Mouse (Mus musculus): ENCODE data around the gene Myo16. TPM values are rescaled to one million over a fixed set of nuclear protein-coding genes. Genes with fewer than 3 reads are reported as not detected.

Gene Myo16
- total RNA-seq, 4 experiments from 2014 or later: 18.7 to 22.9 (median 20.2) TPM

DNA sequence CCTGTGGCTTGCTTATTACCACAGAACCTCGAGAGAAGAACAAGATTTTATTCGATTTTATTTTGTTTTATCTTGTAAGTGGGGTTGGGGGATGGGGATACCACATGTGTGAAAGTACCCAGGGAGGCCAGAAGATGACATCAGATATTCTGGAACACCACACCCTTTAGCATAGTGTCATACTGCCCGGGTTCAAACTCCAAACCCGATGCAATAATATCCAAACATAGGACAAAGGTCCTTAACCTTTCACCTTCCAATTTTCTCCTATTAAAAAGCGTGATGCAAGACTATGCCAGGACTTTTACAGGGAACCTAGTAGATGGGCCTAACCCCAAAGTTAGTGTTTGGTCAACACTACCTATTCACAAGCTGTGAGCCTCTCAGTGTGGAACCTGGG lies 443.9 kb downstream of the Myo16 start:
- no peak for DNase-seq (ENCODE audit: low spot score in 2 of 2)

DNA sequence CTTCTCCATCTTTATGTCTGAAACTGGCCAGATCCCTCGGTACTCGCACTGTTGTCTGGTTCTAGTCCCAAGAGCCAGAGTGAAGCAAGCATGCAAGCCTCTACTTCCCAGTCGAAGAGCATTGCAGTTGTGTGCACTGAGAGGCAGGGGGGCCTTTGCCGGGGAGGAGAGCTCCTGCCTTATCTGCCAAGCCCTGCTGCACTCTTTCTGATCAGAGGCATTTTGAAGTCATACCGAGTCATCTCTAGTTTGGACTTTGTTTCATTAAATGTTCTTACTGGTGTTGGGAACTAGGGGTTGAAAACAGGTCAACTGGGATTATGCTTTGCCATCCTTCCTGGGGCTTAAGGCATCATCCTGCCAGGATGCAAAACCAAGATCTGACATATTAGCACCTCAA lies 445.2 kb downstream of the Myo16 start:
- no peak for DNase-seq (ENCODE audit: low spot score in 2 of 2)

DNA sequence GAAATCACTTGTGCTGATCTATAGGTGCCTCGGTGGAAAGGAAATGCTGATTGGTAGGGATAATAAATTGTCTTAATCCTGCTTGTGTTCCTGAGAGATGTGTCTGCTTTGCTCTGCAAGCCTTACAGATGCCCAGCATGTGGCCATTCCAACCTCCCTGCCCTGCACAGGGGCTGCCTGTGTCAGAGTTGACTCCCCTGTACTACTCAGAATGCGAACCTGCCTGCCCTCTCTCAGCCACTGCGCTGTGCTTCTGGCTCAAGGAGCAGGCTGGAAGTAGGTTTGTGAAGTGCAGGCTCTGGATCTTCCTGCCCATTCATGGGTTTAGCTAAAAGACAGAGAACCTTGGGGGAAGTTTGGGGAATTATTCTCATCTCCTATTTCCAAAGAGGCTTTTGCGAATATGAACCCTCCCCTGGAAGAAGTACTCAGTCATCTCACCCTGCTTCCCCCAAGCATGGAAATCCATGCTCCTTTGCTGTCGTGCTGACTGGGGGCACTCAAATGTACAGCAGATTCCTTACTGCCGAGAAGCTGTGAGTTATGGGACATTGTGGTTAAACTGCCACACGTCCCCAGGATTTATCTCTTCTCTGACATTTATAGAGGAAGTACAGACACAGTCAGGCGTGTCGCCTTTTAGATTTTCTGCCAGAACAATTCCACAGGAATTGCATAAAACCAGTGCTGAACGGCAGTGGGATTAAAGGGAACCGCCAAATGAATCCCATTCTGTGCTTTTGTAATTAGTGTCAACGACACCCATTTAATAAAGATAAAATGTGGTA lies 452.5 kb downstream of the Myo16 start:
- no peak for DNase-seq (ENCODE audit: low spot score in 2 of 2)

DNA sequence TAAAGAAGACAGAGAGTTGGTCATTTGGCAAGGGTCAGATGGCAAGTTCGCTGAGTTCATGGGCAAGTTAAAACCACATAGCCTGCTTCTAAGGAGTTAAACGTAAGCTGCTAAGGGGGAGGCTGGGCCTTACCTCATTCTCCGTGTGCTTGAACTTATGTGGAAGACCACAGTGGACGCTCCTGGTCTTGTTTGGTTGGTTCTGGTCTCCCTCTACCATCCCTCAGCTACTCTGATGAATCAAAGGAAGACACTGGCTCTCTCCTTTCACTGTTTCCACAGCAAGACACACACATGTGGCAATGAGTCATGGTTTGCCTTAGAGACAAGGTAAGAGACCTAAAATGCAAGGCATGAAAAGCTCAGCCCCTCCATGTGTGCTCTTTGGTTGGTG lies 453.1 kb downstream of the Myo16 start:
- no peak for DNase-seq (ENCODE audit: low spot score in 2 of 2)

DNA sequence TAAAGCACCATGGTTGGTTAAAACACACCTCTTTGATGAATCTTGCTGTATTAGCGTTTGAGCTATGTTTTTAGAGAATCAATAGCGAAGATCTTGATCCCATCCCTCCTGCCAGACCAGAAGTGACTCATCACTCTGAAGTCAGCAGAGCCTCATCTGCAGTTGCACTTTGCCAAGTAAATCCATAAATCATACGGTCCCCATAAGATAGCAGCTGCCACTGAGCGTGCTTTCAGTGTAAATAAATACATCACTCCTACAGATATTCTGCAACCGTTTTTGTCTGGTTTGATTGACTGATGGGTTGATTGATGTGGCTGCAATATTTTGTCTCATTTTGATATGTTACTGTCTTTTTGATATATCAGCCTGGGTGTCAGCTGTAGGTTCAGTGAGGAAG lies 457.9 kb downstream of the Myo16 start:
- no peak for DNase-seq (ENCODE audit: low spot score in 2 of 2)

DNA sequence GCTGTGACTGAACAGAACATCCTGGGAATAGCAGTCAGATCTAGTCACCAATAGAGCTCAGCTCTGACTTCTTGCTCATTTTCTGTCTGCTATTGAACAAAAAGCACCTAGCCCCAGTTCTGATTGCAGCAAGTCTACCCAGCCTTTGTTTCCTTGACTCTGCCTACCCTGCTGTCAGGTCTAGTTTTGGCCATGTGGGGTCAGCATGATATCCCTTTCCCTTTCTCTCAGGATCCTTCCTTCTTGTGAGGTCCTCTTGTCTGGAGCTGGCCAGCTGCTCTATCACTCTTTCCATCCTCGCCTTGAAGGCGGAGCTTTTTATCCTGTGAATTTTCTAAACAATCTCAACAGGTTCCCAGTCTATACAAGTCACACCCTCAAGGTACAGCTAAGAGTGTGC lies 459.7 kb downstream of the Myo16 start:
- no peak for DNase-seq (ENCODE audit: low spot score in 2 of 2)

DNA sequence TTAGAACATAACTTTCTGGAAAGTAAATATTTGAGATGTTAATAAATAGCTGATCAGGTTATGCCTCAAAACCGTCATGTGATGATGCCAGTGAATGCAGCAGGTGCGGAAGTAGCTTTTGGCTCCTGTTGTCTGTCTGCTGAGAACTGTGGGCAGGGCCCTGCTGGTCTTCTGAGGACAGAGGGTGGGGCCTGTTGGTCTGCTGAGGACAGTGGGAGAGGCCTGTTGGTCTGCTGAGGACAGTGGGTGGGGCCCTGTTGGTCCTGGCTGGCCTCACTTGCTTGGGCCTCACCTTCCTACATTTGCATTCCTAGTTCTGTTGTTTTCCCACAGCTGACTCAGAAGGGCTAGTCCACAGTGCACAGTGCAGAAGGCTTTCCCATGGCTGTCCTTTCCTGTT lies 466.0 kb downstream of the Myo16 start:
- DNase-seq (ENCODE audit: low spot score in 2 of 2): no peak

DNA sequence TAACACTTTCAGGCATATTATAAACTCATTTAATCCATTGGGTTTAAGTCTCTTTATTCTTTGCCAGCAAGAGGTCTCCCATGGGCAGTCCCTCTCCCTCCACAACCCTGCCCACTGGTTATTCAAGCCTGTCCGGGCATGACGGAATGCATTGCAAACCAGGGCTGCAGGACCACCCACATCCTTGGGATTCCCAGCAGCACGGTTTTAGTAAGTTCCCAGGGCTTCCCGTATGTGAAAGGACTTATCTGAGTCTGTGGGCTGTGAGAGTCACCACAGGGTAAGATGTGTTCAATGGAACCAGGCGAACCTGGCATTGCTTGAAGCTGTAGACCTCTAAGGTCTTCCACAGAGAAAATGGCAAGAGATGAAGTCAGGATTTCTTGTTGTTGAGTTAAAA lies 471.6 kb downstream of the Myo16 start:
- no peak for DNase-seq (ENCODE audit: low spot score in 2 of 2)

DNA sequence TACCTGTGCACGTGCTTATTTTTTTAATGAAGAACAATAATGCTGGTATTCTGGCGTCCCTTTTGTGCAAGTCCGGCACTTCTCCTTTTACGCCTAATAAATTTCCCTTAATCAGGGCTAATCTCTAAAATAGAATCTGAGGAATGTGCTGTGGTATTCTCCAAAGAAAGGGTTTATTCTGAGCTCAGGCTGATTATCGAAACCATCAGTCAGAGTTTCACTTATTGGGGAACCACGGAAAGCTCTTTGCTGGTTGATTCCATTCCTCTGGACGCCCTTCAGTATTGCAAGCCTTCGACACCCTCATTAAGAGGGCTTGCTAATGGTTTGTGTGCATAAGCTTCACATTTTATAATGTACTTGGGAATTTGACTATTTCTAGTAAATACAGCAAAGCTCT lies 475.0 kb downstream of the Myo16 start:
- no peak for DNase-seq (ENCODE audit: low spot score in 2 of 2)

DNA sequence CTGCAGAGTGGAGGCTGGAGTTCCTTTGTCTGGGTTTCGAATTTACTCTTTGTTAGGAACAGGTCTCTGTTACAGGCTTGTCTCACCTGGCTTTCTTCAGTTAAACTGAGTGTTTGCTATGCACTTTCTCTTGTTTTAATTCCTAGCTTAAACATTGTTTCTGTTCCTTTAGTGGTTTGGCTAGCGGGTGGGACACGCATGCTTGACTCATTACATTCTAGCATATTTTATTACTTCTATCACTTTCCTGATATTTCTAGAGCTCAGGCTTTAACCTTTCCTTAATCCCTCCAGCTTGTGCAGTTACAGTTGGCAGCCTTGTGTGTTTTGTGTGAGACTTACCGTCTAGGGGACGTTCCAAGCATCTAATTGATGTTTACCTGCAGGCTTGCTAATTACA lies 476.2 kb downstream of the Myo16 start:
- DNase-seq (ENCODE audit: low spot score in 2 of 2): no peak

DNA sequence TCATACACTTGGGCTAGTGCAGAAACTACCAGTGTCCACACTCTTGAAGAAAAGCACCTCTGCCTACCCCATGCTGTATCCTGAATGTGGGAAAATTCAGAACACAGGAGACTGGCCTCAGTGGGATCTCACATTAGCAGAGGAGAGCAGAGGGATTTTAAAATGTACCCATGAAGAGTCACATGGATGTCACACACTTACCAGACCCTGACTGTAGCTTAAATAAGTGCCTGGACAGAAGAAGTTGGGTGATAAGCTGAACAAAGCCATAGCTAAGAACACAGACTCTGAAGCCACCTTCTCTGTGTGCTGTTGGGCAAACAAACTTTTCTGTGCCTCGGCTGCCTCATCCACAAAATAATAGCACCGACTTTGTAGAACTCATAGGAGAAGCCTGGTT lies 477.3 kb downstream of the Myo16 start:
- no peak for DNase-seq (ENCODE audit: low spot score in 2 of 2)

DNA sequence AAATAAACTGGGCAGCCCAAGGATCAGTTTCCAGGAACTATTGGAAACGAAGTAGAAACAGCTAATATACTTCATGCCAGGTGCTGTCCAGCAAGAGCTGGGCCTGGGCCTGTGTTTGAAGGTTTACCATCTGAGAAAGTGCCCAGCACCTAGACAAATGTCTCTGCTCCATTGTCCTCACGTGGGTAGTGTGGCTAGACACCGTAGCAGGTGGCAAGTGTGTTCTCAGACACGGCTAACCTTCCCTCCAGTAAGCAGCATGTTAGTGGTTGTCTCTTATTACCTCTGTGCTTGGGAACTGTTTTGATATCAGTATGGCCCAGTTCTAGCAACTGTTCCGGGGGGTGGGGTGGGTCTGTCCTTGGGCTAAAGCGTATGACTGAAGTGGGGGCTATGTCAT lies 478.9 kb downstream of the Myo16 start:
- DNase-seq (ENCODE audit: low spot score in 2 of 2): no peak

DNA sequence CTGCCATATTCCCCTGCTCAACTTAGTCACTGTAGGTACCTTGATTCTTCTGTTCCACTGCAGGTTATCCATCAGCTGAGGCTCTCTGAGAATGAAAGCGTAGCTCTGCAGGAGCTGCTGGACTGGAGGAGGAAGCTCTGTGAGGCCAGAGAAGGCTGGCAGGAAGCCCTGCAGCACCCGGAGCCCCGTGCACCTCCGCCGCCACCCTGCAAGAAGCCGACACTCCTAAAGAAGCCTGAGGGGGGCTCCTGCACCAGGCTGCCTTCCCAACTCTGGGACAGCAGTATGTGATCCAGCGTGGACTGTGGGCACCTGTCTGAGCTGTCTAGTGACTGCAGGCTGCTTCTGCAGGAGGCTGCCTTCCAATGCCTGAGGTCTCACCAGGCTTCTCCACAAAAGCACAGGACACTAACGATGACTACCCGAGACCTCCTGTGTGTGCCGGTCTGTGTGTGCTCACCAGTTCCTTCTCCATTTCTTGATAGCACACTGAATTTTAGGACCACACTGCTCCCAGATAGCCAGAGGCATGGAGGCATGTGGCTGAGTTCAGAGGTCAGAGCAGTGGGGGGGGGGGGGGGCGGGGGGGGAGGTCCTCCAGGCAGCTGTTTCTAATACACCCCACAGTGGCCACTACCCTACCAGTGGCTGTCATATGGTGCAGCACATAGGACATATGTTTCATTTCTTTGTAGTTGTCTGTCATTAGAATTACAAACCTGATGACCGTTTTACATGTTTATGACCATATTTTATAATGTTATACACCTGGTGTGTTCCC lies 479.8 kb downstream of the Myo16 start:
- DNase-seq (ENCODE audit: low spot score in 2 of 2): no peak

DNA sequence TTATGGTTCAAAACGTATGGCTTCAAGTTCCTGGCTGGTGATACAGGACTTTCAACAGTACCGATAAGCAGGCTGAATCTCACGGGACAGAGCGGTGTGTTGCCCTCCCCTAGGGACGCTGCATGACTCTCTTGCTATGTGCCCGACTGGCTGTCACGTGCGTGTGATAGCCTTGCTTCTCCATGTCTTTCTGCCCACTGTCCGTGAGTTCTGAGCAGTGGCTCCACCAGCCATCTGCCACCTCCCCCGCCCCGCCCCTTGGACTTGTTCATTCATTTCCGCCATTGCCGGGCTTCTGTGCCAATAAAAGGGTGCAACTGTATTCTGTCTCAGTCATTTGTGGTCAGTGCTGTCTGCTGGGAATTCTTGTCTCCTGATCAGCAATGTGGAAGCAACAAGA lies 480.7 kb downstream of the Myo16 start:
- DNase-seq (ENCODE audit: low spot score in 2 of 2): no peak

DNA sequence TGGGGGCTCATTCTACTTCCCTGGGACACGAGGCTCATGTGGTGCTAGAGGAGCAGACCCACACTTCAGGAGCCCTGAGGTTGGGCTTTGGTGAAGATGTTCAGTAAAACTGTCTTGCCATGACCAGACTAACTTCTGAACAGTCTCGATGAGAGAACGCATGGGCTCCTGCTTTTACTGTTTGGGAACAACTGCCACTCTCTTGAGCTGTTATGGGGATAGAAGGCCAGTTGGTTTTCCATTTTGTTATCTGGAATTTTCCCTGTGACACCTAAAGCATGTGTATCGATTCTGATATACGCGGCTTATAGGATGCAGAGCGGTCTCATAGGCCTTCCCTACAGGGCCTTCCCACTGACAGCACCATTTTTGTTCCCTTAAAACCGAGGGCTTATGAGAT lies 485.2 kb downstream of the Myo16 start:
- DNase-seq (ENCODE audit: low spot score in 2 of 2): no peak

DNA sequence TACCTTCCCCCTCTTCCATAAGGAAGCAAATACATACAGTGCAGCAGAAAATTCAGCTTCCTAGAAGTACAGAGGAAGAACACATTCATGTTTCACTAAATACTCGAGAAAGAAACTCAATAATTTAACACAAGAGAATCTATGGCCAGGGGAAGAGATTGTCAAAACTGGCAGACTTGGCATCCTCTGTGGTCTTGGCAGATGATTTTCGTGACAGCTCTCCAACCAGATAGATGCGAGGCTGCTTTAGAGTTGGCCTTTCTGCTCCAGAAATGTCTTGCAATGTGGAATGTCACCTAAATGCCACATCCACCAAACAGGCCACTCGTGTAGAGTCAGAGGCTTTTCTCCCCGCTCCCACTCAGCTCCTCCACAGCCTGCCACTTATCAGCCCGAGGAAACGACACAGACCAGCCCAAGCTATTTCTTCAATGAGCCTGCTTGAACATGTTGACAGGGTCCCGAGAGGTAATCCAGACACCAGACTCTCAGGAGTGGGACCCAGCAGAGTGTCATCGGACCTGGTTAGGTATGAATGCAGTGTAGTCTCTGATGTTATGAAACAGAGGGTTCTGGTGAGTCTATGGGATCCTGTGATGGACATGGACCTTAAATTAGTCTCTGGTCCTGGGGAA lies 486.6 kb downstream of the Myo16 start:
- no peak for DNase-seq (ENCODE audit: low spot score in 2 of 2)

DNA sequence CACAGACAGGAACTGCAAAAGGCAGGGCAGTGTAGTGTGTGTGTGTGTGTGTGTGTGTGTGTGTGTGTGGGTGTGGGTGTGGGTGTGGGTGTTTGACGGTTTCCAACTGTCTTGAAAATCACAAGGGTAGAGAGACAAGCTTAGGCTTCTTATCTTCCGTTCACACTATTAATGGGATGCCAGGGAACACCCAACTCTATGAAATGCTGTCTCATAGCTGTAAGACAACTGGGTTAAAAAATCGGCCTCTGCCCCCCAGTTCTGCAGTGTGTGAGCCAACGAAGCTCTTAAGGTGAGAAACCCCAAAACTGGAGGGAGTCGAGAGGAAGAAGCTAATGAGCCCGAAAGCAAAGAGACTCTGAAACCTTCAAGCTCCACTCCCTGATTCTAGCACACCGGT lies 487.1 kb downstream of the Myo16 start:
- no peak for DNase-seq (ENCODE audit: low spot score in 2 of 2)

DNA sequence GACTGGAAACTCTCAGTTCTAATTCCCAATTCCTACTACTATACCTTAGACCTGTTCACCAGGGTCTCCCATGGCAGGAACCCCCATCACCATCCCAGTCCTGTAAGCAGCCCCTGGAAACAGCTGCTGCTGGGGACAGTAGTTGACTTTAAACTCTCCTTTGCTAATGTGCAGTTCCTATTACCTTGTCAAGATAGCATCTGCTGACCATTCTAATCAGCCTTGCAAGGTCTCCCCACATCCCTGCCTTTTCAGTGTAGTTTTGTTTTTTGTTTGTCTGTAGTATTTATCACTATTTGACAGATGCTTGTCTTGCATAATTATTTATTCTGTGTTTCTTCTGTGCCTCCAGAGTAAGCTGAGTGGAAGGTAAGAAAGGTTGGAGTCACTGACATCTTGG lies 487.6 kb downstream of the Myo16 start:
- no peak for DNase-seq (ENCODE audit: low spot score in 2 of 2)

DNA sequence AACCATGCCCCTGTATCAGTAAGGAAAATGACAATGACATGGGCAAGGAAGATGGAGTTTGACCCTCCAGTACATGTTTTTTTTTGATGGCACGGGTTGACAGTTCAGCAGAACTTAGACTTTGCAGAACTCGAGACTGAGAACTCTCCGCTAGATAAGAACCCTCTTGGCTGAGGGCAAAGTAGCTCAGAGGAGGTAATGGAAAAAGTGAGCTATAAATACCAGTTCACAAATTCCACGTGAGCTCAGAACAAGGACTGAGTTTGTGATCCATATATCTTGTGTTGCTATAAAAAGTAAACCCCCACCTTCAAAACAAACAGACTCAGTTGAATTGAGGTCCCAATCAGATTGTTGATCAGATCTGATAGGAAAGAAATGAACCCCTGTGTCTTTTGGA lies 489.5 kb downstream of the Myo16 start:
- no peak for DNase-seq (ENCODE audit: low spot score in 2 of 2)

DNA sequence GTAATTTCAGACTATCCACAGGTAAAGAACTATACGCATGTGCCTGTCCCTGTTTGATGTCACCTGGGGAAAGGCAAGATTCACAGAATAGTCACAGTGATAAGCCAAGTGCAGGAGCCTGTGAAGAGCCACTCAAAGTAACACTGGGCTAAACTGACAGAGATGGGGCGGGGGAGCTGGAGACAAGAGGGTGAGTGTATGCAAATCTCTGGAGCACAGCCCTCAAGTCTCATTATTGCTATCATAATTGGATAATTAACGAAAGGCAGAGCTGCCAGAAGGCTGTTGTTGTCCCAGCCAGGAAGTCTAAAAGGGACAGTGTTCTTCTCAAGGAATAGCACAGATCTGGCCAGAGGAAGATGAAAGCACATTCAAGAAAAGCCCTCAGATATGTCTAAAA lies 490.8 kb downstream of the Myo16 start:
- no peak for DNase-seq (ENCODE audit: low spot score in 2 of 2)

DNA sequence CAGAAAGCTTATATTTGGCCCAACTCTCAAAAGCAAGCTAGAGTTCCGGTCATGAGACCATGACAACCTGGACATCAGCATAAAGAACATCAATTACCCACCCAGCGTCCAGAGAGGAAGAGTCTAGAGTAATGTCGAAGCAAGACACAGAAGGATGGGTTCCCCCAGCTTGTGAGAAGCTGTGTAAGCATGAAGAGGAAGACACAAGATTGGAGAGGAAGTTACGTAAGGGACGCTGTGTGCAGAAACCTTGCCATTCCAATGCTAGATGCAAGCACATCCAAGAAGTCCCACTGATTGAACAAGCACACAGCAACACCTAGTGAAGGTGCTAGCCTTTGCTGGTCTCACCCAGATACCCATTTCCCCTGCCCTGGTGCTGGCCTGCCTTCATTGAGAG lies 492.0 kb downstream of the Myo16 start:
- DNase-seq (ENCODE audit: low spot score in 2 of 2): no peak

DNA sequence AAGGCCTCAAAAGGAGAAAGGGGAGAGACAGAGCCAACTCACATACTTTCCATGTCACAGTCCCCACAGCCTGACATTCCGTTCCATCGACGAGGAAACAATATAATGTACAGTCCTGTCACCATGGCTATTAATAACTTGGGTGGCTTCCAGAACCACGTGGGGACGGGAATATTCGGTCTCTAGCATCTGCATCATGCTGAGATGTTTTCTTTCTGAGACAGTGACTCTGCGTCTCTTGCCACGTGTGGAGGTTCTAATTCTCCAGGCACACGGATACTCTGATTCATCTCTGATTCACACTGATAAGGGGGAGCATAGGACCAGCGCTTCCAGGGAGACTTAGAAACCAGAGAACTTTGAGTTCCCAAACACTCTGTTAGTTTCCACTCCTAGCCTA lies 492.8 kb downstream of the Myo16 start:
- DNase-seq (ENCODE audit: low spot score in 2 of 2): no peak
